Mouse (Mus musculus): ENCODE data around the gene Rab1a.
A peak's percentile ranks its signal among the peaks of the same experiment; 100 is the strongest.
"Not testable (repeated sequence)": the region's sequence is repeated elsewhere in the genome, so short reads cannot be mapped to it uniquely, and the experiment has no call there.

Gene Rab1a

GRCm38 (mm10) chr11:20217227-20217626 is 16.0 kb downstream of the Rab1a start:
- DNase-seq (ENCODE audit: low read depth, low spot score), result no peak

- DNase-seq (ENCODE audit: low read depth, low spot score), result not testable (repeated sequence)
Observed at GRCm38 (mm10) chr11:20221671-20222070, 20.4 kb downstream of the Rab1a start.

- no peak for DNase-seq (ENCODE audit: low read depth, low spot score)
Observed at GRCm38 (mm10) chr11:20224196-20224595, 23.0 kb downstream of the Rab1a start.

- no peak for DNase-seq (ENCODE audit: low read depth, low spot score)
Observed at GRCm38 (mm10) chr11:20225938-20226337, 24.7 kb downstream of the Rab1a start.

- no peak for DNase-seq (ENCODE audit: low read depth, low spot score)
Observed at GRCm38 (mm10) chr11:20228666-20229065, 27.4 kb downstream of the Rab1a start.

DNA sequence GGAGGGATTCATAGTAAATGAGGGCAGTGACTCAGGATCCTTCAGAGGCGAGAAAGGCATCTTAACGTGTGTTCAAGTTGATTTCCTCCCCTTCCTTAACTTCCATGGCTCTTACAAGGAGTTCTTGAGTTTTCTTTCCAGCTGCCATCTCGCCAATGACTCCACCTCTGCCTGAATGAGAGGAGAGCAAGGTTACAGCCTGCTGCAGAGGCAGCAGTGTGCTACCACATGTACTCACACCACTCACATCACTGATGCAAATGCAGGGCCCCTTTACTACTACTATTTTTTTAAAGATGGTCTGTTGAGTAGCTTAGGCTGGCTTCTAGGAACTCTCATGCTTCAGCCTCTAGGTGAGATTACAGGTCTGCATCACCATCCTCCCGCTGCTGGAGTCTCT is 28.1 kb downstream of the Rab1a start:
- DNase-seq (ENCODE audit: low read depth, low spot score), result no peak

DNA sequence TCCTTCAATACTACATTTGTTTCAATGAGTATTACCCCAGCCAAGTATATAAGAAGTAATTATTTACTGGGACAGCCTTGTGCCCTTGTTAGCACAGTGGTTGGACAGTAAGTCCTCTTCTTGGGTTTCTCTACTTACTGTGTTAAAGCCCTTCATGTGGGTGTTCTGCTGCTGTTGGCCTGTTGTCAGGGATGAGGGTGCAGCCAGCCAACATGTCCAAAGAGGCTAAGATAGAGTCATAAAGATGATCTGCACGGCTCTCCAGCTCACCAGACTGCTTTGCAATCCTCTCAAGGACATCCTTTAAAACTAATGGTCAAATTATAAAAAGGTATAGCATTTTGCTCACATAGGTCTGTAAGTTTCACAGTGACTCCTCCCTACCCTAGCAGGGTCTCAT is 29.1 kb downstream of the Rab1a start:
- no peak for DNase-seq (ENCODE audit: low read depth, low spot score)

DNA sequence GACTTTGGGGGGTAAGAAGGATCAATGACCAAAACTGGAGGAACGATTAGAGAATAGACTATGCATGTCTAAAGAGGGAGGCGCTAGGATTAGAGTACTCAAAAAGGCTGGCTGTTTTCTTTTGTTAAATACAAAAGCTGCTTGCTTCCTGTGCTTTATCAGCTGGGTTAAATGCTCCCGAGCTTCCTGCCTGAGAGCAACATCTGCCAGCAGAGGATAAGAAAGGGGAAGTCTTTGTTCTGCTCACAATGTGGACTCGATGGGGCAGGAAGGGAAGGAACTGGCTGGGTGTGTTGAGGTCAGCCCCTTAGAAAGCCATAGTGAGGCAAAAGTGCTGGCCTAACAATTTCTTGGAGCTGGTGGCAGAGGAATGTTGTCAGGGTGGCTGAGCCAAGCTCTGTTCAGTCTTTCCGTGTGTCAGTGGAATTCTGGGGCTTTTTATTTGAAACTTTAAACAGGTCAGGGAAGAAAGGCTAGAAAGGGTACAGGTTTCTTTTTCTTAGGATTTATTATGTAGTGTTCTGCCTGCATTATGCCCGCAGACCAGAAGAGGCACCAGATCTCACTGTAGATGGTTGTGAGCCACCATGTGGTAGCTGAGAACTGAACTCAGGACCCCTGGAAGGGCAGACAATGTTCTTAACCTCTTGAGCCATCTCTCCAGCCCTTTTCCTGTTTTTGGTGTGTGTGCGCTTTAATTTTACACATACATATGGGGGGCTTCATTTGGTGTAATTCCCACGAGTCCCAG is 30.1 kb downstream of the Rab1a start:
- DNase-seq (ENCODE audit: low read depth, low spot score), result peak; percentile 23

- DNase-seq (ENCODE audit: low read depth, low spot score), result no peak
Observed at GRCm38 (mm10) chr11:20232016-20232755, 31.0 kb downstream of the Rab1a start.

DNA sequence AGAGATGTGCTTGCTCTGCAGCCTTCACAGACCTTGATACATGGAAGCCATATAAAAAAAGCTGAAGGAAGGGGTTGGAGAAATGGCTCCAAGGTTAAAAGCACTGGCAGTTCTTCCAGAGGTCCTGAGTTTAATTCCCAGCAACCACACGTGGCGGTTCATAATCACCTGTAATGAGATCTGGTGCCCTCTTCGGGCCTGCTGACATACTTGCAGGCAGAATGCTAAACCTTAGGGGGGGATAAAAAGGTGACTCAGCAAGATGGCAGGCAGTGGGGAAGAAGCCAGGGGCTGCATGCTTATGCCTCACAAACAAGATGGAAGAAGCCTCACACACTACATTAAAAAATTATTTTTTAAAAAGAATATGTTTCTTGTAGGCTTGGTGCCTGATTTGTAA is 33.0 kb downstream of the Rab1a start:
- no peak for DNase-seq (ENCODE audit: low read depth, low spot score)

- DNase-seq (ENCODE audit: low read depth, low spot score), result no peak
Observed at GRCm38 (mm10) chr11:20237018-20237417, 35.8 kb downstream of the Rab1a start.

- DNase-seq (ENCODE audit: low read depth, low spot score), result no peak
Observed at GRCm38 (mm10) chr11:20237976-20238375, 36.7 kb downstream of the Rab1a start.

DNA sequence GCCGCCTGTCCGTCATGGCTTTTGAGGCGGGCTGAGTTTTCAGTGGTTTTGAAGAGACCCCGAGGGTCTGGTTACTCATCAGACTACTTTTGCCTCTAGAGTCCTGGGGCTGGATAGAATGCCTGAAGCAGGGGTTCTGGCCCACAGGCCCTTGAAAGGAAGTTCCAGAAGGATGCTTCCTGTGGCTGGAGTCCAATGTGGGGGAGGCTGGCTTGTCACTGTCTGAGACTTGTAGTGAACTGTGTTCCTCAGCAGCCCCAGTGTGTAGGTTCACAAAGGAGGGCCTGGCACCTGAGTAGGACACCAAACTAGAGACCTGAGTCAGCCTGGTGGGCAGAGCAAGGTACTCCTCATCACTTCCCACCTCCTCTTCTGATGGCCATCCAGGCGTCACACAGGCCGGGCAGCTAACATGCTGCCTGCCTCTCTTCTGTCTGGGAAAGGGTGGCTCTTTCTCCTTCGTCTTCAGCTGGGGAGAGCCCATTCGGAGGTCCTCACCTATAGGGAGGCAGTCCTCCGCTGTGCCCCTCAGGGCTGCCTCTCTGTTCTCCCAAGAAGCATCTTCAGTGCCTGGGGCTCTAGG is 38.1 kb downstream of the Rab1a start:
- DNase-seq (ENCODE audit: low read depth, low spot score), result no peak

DNA sequence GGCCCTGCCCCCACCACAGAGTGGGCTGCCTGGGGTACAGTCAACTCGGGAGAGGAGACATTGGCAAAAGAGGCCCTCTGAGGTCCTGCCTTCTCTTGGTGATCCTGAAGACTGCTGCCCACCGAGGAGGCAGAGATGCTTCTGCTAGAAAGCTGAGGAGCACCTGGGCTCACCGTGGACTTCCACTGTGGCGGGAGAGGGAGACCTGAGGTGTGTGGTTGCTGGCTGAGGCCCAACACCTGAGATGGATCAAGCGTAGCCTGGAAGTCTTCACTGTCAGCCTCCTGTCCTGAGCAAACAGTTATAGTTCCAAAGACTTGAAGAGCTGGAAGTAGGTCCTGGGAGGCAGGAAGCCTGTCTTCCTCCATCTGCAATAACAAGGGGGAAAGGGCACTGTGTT is 39.1 kb downstream of the Rab1a start:
- no peak for DNase-seq (ENCODE audit: low read depth, low spot score)

- DNase-seq (ENCODE audit: low read depth, low spot score), result no peak
Observed at GRCm38 (mm10) chr11:20241311-20241710, 40.1 kb downstream of the Rab1a start.

DNA sequence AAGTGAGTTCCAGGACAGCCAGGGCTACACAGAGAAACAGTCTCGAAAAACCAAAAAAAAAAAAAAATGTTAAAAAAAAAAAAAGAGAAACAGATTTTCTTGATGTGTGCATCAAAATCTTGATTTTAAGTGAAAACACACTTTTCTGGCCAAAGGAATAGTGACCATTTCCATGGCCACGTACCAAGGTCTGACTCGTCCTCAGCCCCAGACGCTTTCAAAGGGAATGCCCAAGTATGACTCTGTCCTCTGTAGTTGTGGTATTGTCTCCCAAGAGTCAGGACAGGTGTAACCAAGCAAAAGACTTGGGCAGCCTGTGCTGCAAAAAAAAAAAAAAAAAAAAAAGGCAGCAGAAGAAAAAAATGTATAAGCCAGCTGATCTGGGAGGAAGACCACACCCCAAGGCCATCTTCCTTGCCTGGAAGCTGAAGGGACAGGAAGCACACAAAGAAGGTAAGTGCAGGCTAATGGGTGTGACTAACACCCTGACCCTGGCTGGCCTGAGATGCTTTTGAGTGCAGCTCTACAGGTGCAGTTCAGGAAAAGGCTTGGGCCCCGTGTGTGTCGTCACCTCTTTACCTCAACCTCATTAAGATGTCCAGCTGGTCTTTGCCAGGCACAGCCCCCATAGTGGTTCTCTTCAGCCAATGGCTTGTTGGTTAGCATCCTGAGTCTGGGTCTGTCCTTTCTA is 41.3 kb downstream of the Rab1a start:
- DNase-seq (ENCODE audit: low read depth, low spot score), result no peak

DNA sequence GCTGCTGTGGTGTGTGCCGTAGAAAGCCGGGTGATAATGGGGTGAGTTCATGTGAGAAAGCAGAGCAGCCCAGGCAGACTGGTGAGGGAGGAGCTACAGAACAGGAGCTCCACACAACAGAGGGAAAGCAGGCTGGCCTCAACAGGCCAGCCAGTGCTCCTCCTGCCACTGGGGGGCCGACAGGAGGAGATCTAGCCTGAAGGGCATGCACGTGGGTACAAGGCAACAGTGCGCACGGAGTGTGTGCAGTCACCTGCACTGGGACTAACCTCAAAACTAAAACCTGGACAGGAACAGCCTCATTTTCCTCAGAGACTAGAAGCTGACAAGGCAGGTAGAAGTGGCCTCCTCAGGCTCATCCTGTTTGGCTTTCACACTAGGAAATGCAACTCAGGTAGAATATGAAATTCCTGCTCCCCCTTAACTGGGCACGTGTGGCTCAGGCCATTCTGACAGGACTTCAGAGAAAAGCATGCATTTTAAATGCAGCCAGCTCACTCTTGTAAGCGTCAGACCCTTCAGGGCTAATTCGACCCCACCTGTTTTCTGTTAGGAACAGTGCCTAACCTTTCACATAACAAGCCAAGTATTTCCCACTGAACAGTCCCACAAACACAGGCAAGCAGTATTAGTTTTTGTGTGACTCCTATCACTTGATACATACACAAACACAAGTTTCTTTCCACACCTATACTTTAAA is 42.1 kb downstream of the Rab1a start:
- DNase-seq (ENCODE audit: low read depth, low spot score), result no peak

DNA sequence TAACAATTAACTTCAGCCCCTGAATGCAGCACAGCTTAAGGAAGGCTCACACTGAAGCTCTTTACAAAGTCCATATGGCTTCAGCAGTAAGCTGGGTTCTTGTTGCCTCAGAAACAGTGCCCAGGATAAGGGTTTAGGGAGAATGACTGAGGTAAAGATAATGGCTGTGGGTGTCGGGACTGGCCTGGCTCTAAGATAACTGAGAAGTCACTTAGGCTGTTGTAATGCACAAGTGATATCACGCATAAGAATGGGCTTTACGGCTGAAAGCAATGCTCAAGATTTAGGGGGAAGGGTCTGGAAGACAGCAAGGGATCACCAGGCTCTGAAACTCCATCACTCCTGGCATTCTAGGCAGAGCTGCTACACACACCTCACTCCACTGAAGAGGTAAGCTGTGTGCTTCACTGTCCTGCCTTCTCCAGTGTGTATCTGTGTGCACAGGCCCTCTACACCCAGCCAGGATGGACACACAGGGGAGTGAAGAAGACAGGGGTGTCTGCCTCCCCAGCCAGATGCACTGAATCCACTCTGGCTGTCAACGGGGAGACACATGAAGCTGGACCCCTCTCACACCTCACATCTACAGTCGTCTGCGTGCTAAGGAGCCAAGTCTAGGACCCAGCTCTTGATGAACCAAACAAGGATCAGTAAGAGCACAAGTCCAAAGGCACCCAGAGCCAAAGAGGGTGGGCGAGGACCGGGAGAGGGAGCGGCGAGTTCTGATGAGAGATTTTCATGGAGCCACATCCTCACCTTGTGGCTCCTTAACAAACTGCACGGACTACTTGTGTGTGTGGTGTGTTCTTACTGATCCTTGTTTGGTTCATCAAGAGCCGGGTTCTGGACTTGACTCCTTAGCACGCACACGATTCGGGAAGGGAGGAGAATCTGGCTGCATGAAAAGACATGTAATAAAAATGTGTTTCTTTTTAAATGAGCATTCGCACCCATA is 43.4 kb downstream of the Rab1a start:
- DNase-seq (ENCODE audit: low read depth, low spot score), result no peak

GRCm38 (mm10) chr11:20245316-20245715 is 44.1 kb downstream of the Rab1a start:
- DNase-seq (ENCODE audit: low read depth, low spot score), result no peak

GRCm38 (mm10) chr11:20246616-20247015 is 45.4 kb downstream of the Rab1a start:
- no peak for DNase-seq (ENCODE audit: low read depth, low spot score)
